Mouse (Mus musculus) ovary, postnatal 36 days (tissue): ENCODE data around the gene Irf8.
"Not testable (repeated sequence)": the region's sequence is repeated elsewhere in the genome, so short reads cannot be mapped to it uniquely, and the experiment has no call there.

Experiments
- DNase-seq: peaks from one replicate; pipeline ENCODE4 v3.0.0; 2022; ENCODE audit warnings: low spot score, mixed read lengths

Irf8 gene

GRCm38 (mm10) chr8:120723025-120723424, 13.1 kb upstream of the Irf8 start:
- DNase-seq, result no peak

DNA sequence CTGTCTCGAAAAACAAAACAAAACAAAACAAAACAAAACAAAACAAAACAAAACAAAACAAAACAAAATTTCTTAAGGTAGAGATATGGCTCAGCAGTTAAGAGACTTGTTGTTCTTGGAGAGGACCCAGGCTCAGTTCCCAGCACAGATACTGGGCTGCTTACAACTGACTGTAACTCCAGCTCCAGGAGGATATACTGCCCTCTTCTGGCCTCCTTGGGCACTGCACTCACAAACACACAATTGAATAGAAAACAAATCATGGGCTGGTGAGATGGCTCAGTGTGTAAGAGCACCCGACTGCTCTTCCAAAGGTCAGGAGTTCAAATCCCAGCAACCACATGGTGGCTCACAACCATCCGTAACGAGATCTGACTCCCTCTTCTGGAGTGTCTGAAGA, 12.1 kb upstream of the Irf8 start:
- not testable (repeated sequence) for DNase-seq

DNA sequence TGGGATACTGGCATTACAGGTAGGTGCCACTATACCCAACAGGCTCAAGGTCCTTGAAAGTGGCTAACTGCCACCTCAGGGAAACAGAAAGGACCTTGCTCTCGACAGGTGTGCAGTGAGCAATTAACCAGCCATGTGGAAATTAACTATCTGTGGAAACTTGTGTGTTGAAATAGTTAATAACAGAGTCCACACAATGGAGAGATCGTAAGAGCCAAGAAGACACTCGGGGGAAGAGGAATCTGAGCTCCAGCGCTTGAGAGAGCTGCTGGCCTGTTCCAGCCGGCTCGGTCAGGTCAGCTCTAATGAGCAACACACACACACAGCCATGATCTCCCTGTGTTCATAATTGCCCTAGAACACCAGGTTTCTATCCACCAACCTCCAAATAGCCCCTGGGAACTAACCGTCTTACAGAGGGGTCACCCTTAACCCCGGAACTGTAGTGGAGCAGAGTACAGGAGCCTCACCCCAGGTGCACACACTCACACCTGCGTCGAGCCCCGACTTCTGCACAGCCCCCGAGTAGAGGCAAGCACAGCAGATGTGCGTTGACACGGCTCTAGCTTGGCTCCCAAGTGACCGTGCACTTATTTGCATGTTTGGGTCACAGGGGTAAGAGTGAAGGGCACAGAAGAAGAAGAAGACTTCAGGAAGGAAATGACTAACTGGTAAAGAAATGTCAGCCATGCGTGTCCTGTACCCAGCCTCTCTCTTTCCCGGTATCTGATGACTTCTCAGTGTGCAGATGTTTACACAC, 11.2 kb upstream of the Irf8 start:
- DNase-seq, result no peak

- no peak for DNase-seq
Observed at GRCm38 (mm10) chr8:120725576-120725950, 10.6 kb upstream of the Irf8 start.

DNA sequence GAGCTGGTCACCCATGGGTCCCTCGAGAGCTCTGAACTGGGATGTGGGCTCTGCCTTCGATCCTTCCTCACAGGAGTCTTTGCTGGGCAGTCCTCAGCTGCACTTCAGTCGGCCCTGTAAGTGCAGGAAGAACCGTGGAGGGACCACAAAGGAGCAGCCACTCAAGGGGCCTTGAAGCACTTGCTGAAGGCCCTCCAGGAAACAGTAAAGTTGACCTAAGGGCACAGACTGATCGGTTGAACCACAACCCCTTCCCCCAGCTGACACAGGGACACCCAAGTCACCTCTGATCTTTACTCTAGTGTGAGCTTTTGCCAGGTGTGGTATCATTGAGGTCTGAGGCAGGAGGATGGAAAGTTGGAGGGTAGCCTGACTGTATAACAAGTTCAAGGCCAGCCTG, 10.1 kb upstream of the Irf8 start:
- DNase-seq, result no peak

DNA sequence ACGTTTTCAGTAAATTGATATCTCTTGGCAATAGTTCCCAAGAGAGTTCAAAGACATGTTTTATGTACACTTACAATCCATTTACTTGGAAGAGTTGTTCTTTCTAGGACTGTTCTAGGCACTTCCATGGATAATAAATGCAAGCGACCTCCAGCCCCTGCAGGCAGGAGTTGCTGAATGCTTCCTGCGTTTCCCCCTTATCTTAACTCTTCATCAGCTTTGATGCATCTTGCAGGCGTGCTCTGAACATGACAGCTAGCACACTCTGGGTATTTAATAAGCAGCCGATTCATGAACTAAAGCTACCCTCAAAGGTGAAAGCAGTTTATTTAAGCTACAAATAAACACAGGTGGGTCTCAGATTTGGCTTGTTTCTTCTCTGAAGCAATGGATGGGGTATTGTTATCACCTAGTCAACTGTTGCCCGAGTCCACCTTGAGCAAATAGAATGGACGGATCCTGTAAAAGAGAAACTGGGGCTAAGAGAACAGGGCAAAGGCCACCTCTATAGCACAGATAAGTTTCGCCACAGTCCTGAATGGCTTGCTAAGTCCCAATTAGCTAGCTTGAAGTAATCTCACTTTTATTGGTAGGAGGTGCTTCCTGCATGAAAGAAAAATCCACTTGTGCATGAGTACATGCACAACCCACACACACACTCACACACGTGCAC, 7.5 kb upstream of the Irf8 start:
- DNase-seq, result no peak

GRCm38 (mm10) chr8:120731582-120731981, 4.6 kb upstream of the Irf8 start:
- DNase-seq, result no peak

- no peak for DNase-seq
Observed at GRCm38 (mm10) chr8:120732068-120732467, 4.1 kb upstream of the Irf8 start.

- DNase-seq, result peak; percentile 37
Observed at GRCm38 (mm10) chr8:120736486-120736885, 328 bp downstream of the Irf8 start.

GRCm38 (mm10) chr8:120737166-120737565, 1.0 kb downstream of the Irf8 start:
- no peak for DNase-seq

- DNase-seq, result no peak
Observed at GRCm38 (mm10) chr8:120738771-120739170, 2.6 kb downstream of the Irf8 start.

DNA sequence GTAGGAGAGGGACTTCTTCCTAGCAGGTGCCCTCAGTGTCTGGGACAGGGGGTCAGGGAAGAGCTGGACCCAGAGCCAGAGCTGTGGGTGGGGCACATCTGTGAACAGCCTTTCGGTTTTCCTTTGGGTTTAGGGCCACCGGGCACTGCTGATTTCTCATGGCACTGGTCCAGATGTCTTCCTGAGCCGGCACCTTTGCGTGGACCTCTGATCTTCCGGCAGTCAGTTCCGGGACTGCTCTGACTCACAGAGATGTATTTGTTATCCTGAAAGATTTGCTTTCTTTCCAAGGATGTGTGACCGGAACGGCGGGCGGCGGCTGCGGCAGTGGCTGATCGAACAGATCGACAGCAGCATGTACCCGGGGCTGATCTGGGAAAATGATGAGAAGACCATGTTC, 3.4 kb downstream of the Irf8 start:
- DNase-seq, result no peak

- DNase-seq, result no peak
Observed at GRCm38 (mm10) chr8:120740579-120740978, 4.4 kb downstream of the Irf8 start.

DNA sequence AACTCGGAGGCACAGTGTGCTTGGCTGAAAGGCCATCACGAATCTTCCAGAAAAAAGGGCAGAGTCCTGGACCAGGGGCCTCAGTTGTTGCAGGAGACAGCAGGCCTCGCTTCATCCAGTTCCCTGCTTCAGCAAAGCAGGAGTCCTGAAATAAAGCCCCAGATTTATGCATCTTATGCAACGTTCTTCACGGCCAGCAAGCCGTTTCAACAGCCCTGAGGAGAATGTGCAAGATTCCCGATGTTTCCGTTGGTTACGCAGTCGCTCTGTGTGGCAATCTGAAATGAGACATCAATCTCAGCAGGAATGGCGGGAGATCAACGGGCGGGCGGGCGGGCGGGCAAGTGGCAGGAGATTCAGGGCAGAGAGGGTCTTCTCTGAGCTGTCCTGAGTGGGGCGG, 4.8 kb downstream of the Irf8 start:
- DNase-seq, result no peak

GRCm38 (mm10) chr8:120741815-120742530, 5.8 kb downstream of the Irf8 start:
- no peak for DNase-seq

DNA sequence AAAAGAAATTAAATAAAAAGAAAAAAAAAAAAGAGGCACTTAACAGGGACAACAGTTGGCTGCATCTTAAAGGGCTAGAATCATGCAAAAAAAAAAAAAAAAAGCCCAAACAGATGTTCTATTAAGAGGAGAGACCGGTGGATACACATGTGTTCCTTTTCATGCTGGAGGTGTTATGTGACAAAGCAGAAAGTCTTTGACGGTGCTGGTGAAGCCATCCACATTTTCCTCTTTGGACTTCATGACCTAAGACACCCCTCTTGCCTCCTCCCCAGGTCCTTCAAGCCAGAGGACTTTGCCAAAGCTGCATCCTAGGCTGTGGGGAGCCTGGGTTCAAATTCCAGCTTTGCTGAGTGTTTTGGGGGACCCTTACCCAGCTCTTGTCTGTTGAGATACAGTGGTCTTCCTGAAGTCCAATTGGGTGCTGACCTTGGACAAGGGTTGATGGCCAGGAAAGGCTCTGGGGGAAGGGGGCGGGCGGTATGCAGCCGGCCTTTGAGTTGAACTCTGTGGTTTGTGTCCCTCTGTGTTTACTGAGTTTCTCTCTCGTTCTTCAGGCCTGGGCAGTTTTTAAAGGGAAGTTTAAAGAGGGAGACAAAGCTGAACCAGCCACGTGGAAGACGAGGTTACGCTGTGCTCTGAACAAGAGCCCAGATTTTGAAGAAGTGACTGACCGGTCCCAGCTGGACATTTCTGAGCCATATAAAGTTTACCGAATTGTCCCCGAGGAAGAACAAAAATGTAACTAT, 7.2 kb downstream of the Irf8 start:
- DNase-seq, result no peak

- DNase-seq, result no peak
Observed at GRCm38 (mm10) chr8:120743898-120744290, 7.7 kb downstream of the Irf8 start.

DNA sequence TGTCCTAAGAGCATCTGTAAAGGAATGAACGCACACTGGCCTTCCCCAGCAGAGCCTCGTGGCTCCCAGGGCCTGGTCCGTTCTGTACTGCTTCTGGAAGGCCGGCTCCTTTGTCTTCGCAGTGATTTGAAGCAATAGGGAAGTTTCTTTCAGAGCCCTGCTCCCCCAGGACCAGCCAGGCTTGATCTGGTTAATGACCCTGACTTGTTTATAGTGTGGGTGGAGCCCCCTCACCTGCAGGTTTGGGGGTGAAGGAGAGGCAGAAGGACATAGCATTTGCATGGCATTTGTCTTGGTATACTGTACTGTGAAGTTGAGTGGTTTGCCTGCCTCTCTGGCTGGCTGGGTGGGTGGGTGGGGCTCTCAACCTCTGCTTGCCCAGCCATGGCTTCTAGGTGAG, 8.3 kb downstream of the Irf8 start:
- no peak for DNase-seq

- no peak for DNase-seq
Observed at GRCm38 (mm10) chr8:120745226-120745625, 9.1 kb downstream of the Irf8 start.

DNA sequence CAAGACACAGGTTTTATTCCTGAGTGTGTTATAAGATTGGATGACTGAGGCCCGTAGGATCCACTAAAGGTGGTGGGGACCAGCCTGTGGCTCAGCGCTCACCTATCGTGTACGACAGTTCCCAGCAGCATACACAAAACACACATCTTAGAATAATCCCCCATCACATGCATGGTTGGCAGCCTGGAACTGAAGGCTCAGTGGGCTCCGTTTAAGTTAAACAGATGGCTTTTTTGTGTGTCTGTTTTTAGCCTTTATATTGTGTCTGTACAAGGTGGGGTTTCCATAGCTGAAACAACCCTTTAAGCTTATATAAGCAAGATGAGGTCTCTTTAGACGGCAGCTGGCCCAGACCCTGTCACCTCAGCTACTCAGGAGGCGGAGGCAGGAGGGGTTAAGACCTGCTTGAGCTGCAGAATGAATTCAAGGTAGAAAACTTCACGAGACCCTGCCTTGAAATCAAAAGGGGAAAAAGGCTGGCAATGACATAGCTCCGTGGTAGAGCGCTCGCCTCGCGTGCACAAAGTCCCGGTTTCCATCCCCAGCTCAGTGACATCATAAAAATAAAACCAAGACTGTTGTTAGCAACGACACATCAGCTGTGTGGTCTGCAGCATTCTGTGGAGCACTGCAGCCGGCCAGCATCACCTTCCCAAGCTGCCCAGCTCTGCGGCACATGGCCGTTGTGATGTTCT, 10.0 kb downstream of the Irf8 start:
- DNase-seq, result no peak

DNA sequence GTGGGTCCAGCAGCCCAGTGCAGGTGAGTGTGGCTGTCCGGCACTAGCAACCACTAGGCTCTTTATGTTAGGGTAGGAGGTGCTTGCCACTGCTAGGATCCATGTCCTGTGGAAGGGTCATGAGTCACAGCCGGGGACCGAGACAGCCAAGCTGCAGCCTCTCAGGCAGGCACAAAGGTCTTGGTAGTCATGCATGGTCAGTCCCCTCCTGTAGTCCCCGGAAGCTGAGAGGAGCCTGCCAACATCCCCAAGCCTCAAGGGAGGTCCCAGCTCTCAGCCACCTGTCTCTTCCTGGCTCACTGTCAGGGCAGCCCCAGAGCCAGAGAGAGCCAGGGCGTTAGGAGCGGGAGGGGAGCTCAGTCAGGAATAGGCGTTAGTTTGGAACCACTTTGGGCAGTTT, 11.1 kb downstream of the Irf8 start:
- DNase-seq, result no peak

DNA sequence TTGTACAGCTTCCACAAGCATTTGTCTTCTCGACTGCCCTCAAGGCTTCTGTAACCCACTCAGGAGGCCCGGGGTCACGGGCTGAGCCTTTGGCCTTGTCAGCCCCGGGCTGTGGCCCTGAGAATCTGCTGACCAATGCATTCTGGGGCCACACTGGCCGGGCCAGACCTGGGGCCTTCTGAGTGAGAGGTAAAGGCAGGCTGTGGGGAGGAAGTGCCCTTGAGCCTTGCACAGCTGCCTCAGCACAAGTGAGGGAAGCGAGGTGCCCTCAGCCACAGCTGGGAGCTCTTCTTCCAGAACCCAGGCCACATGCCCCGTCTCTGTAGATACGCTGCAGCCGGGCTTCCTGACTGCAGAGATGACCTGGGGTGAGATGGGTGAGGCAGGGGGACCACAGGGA, 14.5 kb downstream of the Irf8 start:
- peak; percentile 53 for DNase-seq
